Mouse (Mus musculus): ENCODE results near the gene Cog1. TPM values are rescaled to one million over a fixed set of nuclear protein-coding genes. Genes with fewer than 3 reads are reported as not detected.
A peak's percentile ranks its signal among the peaks of the same experiment; 100 is the strongest.
"Not testable (repeated sequence)": the region's sequence is repeated elsewhere in the genome, so short reads cannot be mapped to it uniquely, and the experiment has no call there.

The Cog1 gene
- total RNA-seq, 2 experiments from 2014 or later = 23.9 to 37.2 TPM

DNA sequence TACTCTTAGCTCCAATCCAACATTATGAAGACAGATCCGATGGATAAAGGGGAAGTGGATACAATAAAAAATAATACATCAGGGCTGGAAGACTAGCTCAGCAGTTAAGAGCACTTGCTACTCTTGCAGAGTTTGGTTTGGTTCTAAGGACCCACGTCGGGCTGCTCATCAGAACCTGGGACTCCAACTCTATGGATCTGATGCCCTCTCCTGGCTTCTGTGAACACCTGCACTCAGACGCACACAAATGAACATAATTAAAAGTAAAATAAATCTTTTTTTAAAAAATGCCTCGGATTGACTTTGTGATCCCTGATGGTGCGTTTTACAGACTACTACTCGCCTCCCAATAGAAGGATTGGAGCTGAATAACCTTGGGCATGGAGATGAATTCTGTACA, 18.3 kb upstream of the Cog1 start:
- ATAC-seq (replicated peaks; ENCODE audit: low FRiP score, low TSS enrichment, poor library complexity, severe bottlenecking) = no peak

DNA sequence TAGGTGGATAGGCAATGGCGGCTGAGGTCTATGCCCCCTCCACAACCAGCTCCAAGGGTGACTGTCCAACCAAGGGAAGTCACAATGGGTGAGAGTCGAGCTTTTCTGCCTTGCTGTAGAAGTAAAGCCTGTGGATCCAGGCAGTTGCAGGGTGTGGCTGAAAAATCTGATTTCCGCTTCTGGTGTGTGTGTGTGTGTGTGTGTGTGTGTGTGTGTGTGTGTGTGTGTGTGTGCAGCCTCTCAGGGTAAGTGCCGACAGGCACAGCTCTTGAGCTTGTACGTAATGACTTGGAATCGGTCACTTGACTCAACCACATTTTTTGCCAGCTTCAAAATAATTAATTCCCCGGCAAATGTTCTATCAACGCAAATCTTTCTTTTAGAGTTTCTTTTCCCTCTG, 17.7 kb upstream of the Cog1 start:
- ATAC-seq (replicated peaks; ENCODE audit: low FRiP score, low TSS enrichment, poor library complexity, severe bottlenecking) = no peak

DNA sequence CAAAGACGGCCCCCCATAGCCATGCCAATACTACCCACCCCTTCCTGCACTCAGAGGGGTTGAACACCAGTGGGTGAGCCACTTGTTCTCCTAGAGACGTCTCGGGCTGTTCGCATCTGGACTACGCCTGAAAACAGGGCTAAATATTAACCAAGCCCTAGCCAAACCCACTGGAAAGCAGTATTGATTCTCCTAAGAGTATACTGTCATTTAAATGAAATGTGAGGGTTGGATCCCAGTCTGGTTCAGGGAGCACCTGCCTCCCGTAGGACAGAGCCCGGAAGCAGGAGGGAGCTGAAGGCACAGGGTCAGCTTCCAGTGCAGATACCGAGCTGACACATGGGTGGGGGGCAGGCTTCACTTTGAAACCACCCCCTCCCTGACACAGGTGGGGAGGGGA, 17.1 kb upstream of the Cog1 start:
- ATAC-seq (replicated peaks; ENCODE audit: low FRiP score, low TSS enrichment, poor library complexity, severe bottlenecking) = no peak

DNA sequence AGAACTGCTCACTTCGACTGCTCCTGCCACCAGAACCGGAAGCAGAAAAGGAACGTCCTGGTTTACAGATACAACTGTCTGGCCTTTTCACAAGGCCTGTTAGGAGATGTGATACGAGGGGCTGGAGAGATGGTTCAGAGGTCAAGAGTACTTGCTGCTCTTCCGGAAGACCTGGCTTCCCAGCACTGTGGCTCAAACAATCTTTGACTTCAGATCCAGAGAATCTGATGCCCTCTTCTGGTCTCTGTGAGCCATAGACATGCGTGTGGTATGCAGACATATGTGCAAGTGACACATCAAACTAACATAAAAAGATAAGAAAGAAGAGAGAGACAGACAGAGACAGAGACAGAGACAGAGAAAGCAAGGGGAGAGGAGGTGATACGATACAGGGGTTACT, 16.7 kb upstream of the Cog1 start:
- no peak for ATAC-seq (replicated peaks; ENCODE audit: low FRiP score, low TSS enrichment, poor library complexity, severe bottlenecking)

DNA sequence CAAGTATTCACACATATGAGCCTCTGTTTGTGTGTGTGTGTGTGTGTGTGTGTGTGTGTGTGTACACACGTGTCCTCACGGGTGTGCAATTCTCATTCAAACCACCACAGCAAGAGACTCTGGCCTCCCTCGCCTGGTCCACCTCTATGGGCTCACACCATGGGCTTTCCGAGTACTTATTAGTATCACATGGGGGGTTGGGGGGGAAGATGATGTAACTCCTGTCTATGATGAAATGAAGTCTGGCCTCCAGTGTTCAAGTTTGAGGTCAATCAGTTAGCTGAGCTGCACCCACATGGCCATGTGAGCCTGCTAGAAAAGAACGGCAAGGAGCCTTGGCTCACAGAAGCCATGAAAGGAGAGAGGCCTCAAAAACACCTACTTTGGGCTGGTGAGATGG, 15.6 kb upstream of the Cog1 start:
- ATAC-seq (replicated peaks; ENCODE audit: low FRiP score, low TSS enrichment, poor library complexity, severe bottlenecking) = no peak

DNA sequence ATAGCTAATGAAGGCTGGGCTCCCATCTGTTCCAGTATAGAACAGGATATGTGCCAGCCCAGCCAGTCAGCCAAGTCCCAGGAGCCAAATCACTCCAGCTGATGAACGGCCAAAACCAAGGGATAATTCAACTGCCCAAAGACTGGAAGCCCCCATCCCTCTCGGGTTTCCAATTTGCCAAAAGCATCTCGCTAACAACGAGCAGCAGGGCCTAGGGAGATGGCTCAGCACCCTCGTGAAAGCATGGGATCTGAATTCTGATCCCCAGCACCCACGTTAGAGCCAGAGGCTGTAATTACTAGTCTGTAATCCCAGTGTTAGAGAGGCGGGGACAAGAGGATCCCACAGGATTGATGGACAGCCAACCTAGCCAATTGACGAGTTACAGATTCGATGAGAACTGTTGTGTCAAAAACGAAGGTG, 14.3 kb upstream of the Cog1 start:
- no peak for ATAC-seq (replicated peaks; ENCODE audit: low FRiP score, low TSS enrichment, poor library complexity, severe bottlenecking)

DNA sequence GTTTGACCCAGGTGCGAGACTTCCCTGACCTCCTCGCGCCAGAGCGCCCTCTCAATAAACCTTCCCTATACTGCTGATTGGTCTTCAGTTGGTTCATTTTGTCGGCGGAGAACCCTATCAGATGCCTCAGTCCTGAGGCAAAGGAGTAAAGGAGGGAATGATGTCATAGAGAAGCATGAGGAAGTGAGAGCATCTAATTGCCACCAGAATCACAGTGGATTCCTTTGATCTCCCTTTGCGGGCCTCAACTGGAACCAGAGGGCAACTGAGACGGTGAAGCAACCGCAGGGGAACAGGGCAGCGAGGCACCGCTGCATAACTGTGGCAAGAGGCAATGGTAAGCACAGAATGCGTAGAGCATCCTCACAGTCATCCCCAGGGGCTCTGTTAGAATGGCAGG, 10.3 kb upstream of the Cog1 start:
- ATAC-seq (replicated peaks; ENCODE audit: low FRiP score, low TSS enrichment, poor library complexity, severe bottlenecking) = no peak

DNA sequence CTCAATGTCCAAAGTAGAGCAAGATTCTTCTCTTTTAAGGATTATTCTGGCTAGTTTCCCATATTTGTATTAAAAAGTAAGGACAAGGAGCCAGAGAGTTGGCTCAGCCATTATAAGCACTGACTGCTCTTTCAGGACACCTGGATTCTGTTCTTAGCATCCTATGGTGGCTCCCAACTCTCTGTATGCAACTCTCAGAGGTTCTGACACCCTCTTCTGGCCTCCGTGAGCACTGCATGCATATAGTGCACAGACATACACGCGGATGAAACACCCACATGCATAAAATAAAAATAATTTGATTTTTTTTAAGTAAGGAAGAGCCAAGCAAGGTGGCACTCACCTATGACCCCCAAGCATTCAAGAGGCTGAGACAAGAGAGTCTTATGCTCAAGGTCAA, 3.8 kb upstream of the Cog1 start:
- no peak for ATAC-seq (replicated peaks; ENCODE audit: low FRiP score, low TSS enrichment, poor library complexity, severe bottlenecking)

DNA sequence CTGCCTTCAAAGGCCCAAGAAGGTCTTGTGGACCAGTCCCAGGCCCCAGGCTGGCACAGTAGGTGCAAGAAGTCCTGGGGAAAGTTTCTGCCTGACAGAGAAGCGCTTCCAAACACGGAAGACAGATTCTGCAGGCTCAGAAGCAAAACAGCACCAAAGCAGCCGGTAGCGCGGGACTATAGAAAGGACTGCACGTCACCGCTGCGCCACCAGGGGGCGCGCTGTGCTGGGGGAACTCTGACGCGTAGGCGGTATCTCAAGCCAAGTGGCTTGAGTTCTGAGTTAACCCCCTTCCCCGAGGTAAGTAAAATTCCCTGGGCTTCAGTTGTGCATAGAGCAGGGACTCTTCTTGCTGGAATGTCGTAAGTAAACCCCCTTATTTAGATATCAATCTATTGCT, 817 bp upstream of the Cog1 start:
- peak; percentile 59; the same call in 1 of the 2 replicates for ATAC-seq (replicated peaks; ENCODE audit: low FRiP score, low TSS enrichment, poor library complexity, severe bottlenecking)

DNA sequence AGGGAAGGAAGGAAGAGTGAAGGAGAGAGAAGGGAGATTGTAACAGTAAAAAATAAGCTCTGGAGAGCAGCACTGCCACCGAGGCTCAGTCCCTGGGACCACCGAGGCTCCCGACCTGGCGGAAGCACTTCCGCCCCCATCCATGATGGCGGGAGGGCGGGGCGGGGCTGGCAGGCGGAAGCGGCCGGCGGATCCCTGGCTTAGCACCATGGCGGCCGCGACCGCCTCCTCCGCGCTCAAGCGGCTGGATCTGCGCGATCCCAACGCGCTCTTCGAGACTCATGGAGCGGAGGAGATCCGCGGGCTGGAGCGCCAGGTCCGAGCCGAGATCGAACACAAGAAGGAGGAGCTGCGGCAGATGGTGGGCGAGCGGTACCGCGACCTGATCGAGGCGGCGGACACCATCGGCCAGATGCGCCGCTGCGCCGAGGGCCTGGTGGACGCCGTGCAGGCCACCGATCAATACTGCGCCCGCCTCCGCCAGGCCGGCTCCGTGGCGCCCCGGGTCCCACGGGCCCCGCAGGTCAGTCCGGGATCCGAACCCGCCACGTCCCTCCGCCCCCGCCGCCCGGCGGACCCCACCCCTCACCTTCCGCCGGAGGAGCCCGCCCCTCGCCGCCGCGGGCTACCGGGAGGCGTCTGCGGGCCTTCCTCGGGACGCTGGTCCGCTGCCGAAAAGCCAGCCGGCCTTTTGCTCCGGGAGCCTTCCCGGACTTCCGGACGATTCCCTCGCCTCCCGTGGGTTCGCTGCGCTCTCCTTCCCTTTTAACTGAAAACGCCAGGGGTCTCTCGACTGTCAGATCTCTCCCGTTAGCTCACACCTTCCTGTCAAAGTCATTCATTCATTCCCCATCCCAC, 613 bp downstream of the Cog1 start, which contains the start of gene Slc39a11:
Gene Slc39a11, minus strand, starts transcription at position 727 of the 858 bp plus-strand sequence.
- ATAC-seq (replicated peaks; ENCODE audit: low FRiP score, low TSS enrichment, poor library complexity, severe bottlenecking) = peak; percentile 32; the same call in 1 of the 2 replicates

DNA sequence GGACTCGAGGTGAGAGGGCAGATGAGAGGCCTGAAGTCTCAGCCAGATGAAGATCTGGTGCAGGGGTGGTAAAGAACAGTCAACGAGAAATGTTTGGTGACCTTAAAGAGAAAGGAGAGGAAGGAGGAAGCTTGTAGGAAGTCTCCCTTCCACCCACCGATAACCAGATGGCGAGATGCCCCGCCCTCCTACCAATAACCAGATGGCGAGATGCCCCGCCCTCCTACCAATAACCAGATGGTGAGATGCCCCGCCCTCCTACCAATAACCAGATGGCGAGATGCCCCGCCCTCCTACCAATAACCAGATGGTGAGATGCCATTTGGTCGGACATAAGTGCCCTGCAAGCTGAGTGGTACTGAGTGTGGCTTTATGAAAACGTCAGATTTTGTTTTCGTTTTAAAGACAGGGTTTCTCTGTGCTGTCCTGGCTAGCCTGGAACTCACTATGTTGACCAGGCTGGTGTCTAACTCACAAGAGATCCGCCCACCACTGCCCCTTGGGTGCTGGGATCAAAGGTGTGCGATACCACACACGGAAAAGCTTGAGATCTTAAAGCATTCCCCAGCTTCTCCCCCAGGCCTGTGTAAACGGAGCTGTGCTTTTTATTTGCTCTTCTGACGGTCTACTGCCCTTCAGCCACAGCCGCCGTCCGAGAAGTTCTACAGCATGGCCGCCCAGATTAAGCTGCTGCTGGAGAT, 2.4 kb downstream of the Cog1 start:
- peak; percentile 64 for ATAC-seq (replicated peaks; ENCODE audit: low FRiP score, low TSS enrichment, poor library complexity, severe bottlenecking)

DNA sequence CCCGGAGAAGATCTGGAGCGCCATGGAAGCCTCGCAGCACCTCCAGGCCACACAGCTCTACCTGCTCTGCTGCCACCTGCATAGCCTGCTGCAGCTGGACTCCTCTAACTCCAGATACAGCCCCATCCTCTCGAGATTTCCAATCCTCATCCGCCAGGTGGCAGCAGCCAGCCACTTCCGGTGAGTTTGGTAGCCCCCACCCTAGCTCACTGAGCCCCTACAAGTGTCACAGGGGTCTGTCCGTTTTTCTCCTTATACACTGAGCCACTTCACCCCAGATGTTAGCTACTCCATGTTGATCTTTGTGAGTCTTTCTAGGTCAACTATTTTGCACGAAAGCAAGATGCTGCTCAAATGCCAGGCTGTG, 2.9 kb downstream of the Cog1 start:
- 0 out of 2 replicates have a peak, but pooled peaks have one; percentile 10 for ATAC-seq (replicated peaks; ENCODE audit: low FRiP score, low TSS enrichment, poor library complexity, severe bottlenecking)

DNA sequence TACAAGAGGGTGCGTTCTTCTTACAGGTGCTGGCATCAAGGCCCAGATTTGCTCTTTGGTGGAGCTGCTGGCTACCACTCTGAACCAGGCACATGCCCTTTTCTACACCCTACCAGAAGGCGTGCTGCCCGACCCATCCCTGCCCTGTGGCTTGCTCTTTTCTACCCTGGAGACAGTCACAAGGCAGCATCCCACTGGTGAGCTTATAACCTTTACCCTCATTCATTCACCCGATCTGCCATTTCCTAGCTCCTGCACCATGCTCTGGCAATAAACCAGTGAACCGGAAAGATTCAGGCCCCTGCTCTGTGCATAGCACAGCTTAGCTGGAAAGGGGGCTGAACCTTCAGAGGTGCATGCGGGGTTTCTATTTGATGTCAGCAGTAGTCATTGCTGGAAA, 3.5 kb downstream of the Cog1 start:
- ATAC-seq (replicated peaks; ENCODE audit: low FRiP score, low TSS enrichment, poor library complexity, severe bottlenecking) = no peak

DNA sequence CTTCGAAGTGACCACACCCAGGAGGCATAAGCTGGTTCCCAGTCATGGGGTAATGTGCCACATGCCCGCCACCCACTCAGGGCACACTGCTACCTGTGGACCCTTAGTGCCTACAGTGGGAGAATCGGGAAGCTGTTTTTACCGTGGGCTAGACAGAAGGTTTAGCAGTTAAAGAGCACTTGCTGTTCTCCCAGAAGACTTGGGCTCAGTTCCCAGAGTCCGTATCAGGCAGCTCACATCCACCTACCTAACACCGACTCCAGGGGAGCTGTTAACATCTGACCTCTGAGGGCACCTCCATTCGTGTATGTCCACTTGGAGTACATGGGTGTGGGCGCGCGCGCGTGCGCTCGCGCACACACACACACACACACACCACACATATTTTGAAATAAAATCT, 5.1 kb downstream of the Cog1 start:
- no peak for ATAC-seq (replicated peaks; ENCODE audit: low FRiP score, low TSS enrichment, poor library complexity, severe bottlenecking)

DNA sequence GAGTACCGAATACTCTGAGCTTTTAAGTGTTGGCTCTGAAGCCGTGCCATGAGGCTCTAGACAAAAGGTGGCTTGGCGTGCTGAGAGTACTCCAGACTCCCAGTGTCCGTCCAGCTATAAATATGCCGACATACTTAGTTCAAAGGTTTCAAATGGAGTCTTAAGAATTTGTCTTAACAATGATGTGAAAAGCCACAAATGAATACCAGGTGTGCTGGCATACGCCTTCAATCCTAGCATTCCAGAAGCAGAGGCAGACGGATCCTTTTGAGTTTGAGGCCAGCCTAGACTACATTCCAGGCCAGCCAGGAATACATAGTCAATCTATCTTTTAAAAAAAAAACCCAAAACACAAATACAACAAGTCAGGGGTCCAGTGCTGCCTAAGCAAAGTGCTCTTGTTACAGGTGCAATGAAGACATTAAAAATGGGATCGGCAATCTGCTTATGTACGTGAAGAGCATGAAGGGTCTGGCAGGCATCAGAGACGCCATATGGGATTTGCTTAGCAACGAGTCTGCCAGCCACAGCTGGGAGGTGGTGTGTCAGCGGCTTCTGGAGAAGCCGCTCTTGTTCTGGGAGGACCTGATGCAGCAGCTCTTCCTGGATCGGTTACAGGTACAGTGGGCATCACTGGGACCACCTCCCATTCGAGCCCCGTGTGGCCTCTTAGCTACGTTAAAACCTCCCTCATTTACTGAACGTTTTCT, 5.7 kb downstream of the Cog1 start:
- no peak for ATAC-seq (replicated peaks; ENCODE audit: low FRiP score, low TSS enrichment, poor library complexity, severe bottlenecking)

DNA sequence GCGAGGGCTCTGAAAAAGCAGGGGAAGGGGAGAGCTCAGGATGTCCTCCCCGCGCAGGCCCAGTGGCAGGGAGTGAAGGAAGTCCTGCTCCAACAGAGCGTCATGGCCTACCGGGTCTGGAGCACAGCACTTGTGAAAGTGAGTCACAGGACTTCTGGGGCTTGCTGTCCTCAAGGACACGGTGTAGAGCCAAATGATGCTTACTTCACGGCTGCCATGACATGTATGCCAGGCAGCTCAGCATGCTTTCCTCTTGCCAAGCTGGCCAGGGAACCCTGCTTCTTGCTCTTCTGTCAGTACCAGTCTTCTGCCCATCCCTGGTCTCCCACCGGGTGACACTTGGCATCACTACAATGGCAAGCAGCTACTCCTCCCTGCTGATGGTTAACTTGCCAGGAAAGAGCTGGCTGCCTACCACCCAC, 7.6 kb downstream of the Cog1 start:
- ATAC-seq (replicated peaks; ENCODE audit: low FRiP score, low TSS enrichment, poor library complexity, severe bottlenecking) = no peak

DNA sequence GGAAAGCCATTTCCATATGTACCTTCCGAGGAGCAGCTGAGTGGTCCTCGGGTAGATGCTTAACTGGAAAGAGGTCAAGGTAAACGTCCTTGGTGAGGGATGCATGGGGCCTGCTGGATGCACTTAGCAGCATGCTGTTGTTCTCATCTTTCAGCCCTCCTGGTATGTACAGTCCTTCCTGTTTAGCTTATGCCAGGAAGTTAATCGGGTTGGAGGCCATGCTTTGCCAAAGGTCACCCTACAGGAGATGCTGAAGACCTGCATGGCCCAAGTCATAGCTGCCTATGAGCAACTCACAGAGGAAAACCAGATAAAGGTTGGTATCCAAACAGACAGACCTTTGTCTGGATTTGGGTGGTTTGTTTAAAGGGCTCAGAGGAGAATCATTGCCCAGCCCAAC, 8.3 kb downstream of the Cog1 start:
- no peak for ATAC-seq (replicated peaks; ENCODE audit: low FRiP score, low TSS enrichment, poor library complexity, severe bottlenecking)

DNA sequence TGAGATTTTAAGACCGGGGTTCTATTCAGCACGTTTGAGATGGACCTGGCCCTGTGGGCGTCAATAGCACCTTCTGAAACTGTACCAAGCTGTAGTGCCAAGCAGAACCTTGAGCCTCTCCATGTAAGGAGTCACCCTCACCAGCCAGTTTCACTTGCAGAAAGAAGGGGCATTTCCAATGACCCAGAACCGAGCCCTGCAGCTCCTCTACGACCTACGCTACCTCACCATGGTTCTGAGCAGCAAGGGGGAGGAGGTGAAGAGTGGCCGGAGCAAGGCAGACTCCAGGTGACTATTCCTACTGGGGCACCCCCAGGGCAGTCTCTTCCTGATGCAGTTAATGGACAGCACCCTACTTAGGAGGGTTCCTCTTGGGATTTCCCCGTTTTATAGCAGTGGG, 9.3 kb downstream of the Cog1 start:
- ATAC-seq (replicated peaks; ENCODE audit: low FRiP score, low TSS enrichment, poor library complexity, severe bottlenecking) = no peak

DNA sequence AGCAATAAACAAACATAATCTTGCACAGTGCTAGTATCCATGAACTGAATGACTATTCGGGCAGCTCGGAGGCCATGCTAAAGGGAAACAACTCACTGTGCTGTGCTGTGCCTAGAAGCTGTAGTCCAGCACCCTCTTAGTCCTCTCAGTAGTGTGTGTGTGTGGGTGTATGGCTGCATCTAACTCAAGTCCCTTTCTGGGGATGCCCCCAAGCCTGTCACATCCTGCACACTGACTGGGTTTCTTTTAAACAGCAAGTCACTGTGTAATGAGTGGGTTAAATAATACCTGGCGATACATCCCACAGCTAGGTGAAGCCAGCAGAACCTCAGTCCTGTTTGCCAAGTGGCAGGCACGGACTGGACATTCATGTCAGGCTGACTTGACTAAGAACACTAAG, 9.8 kb downstream of the Cog1 start:
- ATAC-seq (replicated peaks; ENCODE audit: low FRiP score, low TSS enrichment, poor library complexity, severe bottlenecking) = no peak

DNA sequence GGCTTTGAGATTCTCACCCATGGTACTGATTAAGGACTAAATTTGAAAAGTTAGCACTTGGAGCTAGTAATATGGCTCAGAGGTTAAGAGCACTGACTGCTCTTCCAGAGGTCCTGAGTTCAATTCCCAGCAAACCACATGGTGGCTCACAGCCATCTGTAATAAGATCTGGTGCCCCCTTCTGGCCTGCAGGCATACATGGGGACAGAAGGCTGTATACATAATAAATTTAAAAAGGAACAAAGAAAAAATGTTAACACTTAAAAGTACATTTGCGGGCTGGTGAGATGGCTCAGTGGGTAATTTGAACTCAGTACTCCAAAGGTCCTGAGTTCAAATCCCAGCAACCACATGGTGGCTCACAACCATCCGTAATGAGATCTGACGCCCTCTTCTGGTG, 11.2 kb downstream of the Cog1 start:
- not testable (repeated sequence) for ATAC-seq (replicated peaks; ENCODE audit: low FRiP score, low TSS enrichment, poor library complexity, severe bottlenecking)

Measured in megakaryocyte-erythroid progenitor cell, adult 5-6 weeks (primary cell).